Mouse (Mus musculus) liver, embryonic 16.5 days (tissue): ENCODE measurements around the gene Efna1. TPM values are rescaled to one million over a fixed set of nuclear protein-coding genes. Genes with fewer than 3 reads are reported as not detected.
A peak's percentile ranks its signal among the peaks of the same experiment; 100 is the strongest.

Source experiments
- ATAC-seq: fragments of 200-750 bp; cut with Nextera tagmentation; 2 replicates; pipeline ENCODE4 v1.8.0; 2017; ENCODE audit warnings: low read depth, mild to moderate bottlenecking, moderate number of reproducible peaks, moderate library complexity
- H3K27ac ChIP-seq: fragments of 300-500 bp; sonication (generic); 2 replicates; pipeline ENCODE4 v1.5.1; 2014; ENCODE audit warnings: mild to moderate bottlenecking, low read length
- H3K27me3 ChIP-seq: fragments of 300-500 bp; sonication (generic); 2 replicates; pipeline ENCODE4 v1.6.1; 2014; ENCODE audit warnings: low read depth, low read length, mixed read lengths; ENCODE audit not compliant: control insufficient read depth, insufficient read depth
- H3K36me3 ChIP-seq: fragments of 300-500 bp; sonication (generic); 2 replicates; pipeline ENCODE4 v1.6.1; 2014; ENCODE audit warnings: mild to moderate bottlenecking; ENCODE audit not compliant: control insufficient read depth, insufficient read depth
- H3K4me1 ChIP-seq: fragments of 300-500 bp; sonication (generic); 2 replicates; pipeline ENCODE4 v1.6.1; 2014; ENCODE audit warnings: low read depth, low read length, mixed read lengths; ENCODE audit not compliant: control insufficient read depth
- H3K4me2 ChIP-seq: fragments of 300-500 bp; sonication (generic); 2 replicates; pipeline ENCODE4 v1.6.1; 2014; ENCODE audit warnings: low read depth, low read length, mixed read lengths
- H3K4me3 ChIP-seq: fragments of 300-500 bp; sonication (generic); 2 replicates; pipeline ENCODE4 v1.5.1; 2014; ENCODE audit warnings: low read depth, mild to moderate bottlenecking, low read length
- H3K9ac ChIP-seq: fragments of 300-500 bp; sonication (generic); 2 replicates; pipeline ENCODE4 v1.6.1; 2014; ENCODE audit warnings: low read depth, low read length
- H3K9me3 ChIP-seq: fragments of 300-500 bp; sonication (generic); replicated peaks from 2 replicates; pipeline ENCODE4 v1.6.1; 2016; ENCODE audit warnings: low read length; ENCODE audit not compliant: control insufficient read depth
- WGBS: fragments of 180-500 bp; shearing (Covaris S2); extraction: QIAGEN DNeasy Blood & Tissue Kit; methylation state at CpG from one replicate; pipeline ENCODE4 v1.1.7; 2014; ENCODE audit not compliant: insufficient replicate concordance; 5-methylcytosine and 5-hydroxymethylcytosine counted together
- polyA plus RNA-seq: library from polyadenylated mRNA; unstranded; fragments of >200 nt; fragmentation: Nextera tagmentation; extraction: Ambion mirVana; gene quantifications from 2 replicates; pipeline ENCODE4 v1.2.1, GENCODE M21; 2015

Gene Efna1
- polyA plus RNA-seq, 1 experiment from 2014 or later, result 12.7 TPM

DNA sequence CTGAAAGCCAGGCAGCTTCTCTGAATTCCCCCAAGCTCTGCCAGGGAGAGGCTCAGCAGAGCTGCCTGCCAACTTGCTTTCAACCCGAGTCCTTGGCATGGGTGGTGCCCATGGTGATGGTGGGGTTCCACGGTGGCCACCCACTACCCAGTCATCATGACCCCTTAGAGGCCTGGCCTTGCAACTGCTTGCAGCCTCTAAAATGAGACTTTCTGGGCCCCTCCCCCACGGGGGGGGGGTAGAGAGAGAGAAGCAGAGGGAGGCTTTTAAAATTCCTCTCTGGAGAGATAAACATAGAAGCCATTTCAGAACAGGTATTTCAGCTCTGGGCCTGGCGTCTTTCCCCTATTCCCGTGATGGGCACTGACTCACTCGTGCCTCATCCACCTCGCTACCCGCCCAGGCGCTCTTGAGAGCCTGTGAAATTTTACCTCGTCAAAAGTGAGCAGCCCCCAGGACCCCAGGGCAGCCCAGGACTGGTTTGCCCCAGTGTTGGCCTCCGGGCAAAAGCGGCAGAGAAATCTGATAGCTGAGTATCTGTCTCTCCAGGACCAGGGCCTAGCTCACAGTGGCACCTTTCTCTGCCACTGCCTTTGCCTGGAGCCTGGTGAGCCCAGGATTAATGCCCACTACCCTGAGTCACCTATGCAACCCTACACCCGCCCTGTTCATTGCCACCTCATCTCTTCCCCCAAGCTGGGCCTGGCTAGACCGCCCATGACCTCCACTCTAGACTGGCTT is 3.5 kb downstream of the Efna1 start:
- Histone ChIP-seq H3K27ac (no peak overlapping the region; the same call in 1 of the 2 replicates), H3K27me3 (peaks cover 45% of the 10 kb centered on the region)

DNA sequence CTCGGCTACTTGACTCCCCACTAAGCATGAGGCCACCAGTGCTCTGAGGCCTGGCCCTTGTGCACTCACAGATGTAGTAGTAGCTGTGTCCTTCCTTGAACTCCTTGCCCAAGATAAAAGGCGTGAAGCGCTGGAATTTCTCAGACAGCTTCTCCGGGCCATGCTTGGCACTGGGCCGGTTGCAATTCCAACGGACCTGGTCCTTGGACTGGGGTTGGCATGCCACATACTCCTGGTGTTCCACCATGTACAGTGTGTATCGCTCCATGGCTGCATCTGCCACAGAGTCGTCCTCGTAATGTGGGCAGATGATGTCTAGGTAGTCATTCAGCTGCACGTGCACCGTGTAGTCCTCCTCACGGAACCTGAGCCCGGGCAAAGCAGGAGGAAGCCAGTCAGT is 4.9 kb downstream of the Efna1 start:
- Histone ChIP-seq H3K4me2 (no peak overlapping the region), H3K4me1 (no peaks in the 10 kb centered on the region; the same call in 1 of the 2 replicates), H3K27ac (no peak overlapping the region), H3K9me3 (no peaks in the 10 kb centered on the region), H3K9ac (no peak overlapping the region), H3K36me3 (no peaks in the 10 kb centered on the region), H3K4me3 (no peak overlapping the region), H3K27me3 (peaks cover 36% of the 10 kb centered on the region)
- no peak for ATAC-seq
- 80% methylated on average over 13 of the region's 13 CpGs for WGBS

More for the DNA sequence above, 3.5 kb downstream of the Efna1 start:
- 39% methylated on average over 14 of the region's 14 CpGs for WGBS
- Histone ChIP-seq H3K4me3 (peak overlapping the region; percentile 50), H3K4me2 (peak overlapping the region; percentile 61), H3K9ac (no peak overlapping the region; the same call in 1 of the 2 replicates), H3K4me1 (peaks cover 2% of the 10 kb centered on the region), H3K9me3 (no peaks in the 10 kb centered on the region), H3K36me3 (no peaks in the 10 kb centered on the region)
- no peak for ATAC-seq

DNA sequence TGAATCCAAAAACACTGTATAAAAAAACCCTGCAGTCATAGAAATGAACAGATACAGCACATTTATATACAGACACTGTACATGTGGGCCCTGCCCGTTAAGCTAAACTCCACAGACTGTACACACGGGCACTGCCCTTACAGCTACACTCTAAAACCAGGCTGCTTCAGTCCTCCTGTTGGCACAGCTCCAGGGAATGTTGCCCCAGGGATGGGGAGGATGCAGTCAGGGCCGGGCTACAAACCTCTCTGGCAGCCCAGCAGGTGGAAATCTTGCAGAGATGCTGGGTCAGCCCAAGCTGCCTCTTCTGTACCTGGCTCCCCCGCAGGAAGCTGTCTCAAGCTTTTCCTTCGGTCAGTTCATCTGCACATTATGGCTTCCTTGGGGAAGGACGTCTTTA is 9.2 kb downstream of the Efna1 start:
- Histone ChIP-seq H3K9ac (no peak overlapping the region), H3K4me3 (no peak overlapping the region), H3K27ac (no peak overlapping the region), H3K27me3 (no peaks in the 10 kb centered on the region), H3K4me2 (no peak overlapping the region), H3K4me1 (peaks cover 22% of the 10 kb centered on the region), H3K9me3 (no peaks in the 10 kb centered on the region), H3K36me3 (no peaks in the 10 kb centered on the region)
- 69% methylated on average over 6 of the region's 6 CpGs for WGBS
- no peak for ATAC-seq

DNA sequence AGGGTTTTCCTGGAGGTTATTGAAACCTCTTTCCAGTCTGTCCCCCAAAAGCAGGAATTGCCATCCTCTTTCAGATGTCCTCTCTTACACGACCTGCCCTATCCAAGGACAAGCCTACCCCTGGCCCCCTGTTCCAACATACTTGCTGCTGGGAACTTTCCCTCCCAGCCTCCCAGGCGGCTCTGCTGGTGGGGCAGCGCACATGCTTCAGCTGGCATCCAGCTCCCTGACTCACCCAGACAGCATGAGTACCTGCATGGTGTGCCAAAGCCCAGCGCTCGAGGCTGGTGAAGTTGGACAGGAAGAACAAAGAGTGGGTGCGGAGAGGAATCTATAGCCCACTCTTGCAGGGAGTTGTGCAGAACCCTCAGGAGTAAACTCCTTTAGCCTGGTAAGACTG is 10.1 kb downstream of the Efna1 start:
- no peaks in the 10 kb centered on the region for H3K36me3 ChIP-seq
- 65% methylated on average over 6 of the region's 6 CpGs for WGBS
- peak overlapping the region; percentile 70 for H3K4me3 ChIP-seq
- no peaks in the 10 kb centered on the region for H3K27me3 ChIP-seq
- no peak overlapping the region for H3K9ac ChIP-seq
- peaks cover 23% of the 10 kb centered on the region for H3K4me1 ChIP-seq
- no peaks in the 10 kb centered on the region for H3K9me3 ChIP-seq
- peak overlapping the region; percentile 81 for H3K4me2 ChIP-seq
- no peak overlapping the region; the same call in 1 of the 2 replicates for H3K27ac ChIP-seq
- ATAC-seq, result no peak

DNA sequence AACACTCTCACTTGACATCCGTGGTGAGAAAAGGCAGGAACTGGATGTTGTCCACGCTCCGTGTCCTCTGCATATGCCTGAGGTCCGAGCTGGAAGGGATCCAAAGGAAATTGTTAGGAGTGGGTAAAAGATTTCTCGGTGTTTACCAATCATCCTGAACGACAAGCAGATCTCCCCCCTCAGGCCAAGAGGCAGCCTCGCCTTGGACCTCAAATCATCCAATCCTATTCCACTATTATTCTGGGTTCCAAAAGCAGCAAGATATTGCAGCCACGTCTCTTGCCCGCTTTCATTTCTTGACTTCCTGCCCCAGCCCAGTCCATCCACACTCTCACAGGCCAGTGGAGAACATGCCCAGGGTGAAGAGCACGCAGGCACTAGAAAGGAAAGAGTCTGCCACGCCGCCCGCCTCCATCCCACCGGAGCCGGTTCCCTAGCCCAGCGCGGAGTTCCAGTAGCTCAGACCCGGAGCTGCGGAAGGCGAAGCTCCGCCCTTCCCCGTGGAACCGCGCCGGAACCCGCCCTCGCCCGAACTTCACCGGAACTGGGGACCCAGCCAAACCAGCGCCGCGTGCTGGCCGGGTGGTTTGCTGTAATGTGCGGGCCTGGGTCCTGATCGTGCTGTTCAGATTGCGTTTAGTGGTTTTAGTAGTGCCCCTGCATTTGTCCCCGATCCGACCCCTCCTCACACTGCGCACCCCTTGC is 10.7 kb downstream of the Efna1 start, which contains the start of gene Slc50a1:
Slc50a1 (minus strand) TSS at position 520 of the 705 bp plus-strand sequence.
- Histone ChIP-seq H3K27ac (peak within 1 kb of the TSS; percentile 51), H3K9me3 (no peaks in the 10 kb centered on the region), H3K9ac (peak within 1 kb of the TSS; percentile 68), H3K4me2 (peak within 1 kb of the TSS; percentile 81), H3K36me3 (no peaks in the 10 kb centered on the region), H3K4me3 (peak within 1 kb of the TSS; percentile 70), H3K27me3 (no peaks in the 10 kb centered on the region), H3K4me1 (peaks cover 23% of the 10 kb centered on the region)
- 1% methylated on average over 39 of the region's 39 CpGs for WGBS
- ATAC-seq, result peak; percentile 64

DNA sequence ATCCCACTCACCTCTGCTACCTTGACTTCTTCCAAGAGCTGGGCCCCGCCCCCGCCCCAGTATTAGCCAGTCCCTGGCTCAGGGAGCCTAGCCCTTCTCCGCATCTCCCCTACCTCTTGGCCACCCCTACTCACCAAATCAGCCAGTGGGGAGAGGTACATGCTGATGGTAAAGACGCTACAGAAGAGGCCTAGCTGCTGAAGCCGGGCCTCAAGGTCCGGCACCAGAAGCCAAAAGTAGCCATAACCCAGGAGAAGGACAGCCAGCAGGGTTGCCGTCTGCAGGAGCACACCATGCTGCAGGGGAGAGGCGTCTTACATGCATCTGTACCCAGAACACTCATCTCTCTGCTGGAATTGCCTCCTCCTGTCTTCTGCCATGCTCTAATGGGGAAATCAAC is 12.0 kb downstream of the Efna1 start:
- no peak overlapping the region for H3K9ac ChIP-seq
- 71% methylated on average over 8 of the region's 8 CpGs for WGBS
- H3K4me2 ChIP-seq, result no peak overlapping the region

DNA sequence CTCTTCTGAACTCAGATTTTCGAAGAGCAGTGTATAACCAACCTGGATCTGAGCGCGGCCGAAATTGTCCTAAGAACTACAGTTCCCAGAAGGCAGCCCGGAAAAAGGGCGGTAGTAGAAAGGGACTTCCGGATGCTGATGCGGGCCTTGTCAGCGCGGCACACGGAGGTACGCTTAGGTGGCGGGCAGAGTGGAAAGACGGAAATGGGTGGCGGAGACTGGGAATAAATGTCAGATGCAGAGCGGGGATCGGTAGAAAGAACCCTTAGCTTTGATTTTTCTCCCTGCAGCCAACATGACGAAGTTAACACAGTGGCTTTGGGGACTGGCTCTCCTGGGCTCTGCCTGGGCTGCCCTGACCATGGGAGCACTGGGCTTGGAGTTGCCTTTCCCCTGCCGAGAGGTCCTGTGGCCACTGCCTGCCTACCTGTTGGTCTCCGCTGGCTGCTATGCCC is 14.5 kb downstream of the Efna1 start:
- Histone ChIP-seq H3K4me3 (peak overlapping the region; percentile 80), H3K27ac (peak overlapping the region; percentile 60; the same call in 1 of the 2 replicates), H3K36me3 (no peaks in the 10 kb centered on the region), H3K4me1 (peaks cover 23% of the 10 kb centered on the region), H3K9me3 (no peaks in the 10 kb centered on the region), H3K9ac (peak overlapping the region; percentile 79), H3K27me3 (no peaks in the 10 kb centered on the region), H3K4me2 (peak overlapping the region; percentile 88)
- peak; percentile 81 for ATAC-seq
- WGBS, result under 1% methylated on average over 20 of the region's 20 CpGs

More for the DNA sequence above, 12.0 kb downstream of the Efna1 start:
- Histone ChIP-seq H3K27me3 (no peaks in the 10 kb centered on the region), H3K4me1 (peaks cover 23% of the 10 kb centered on the region), H3K4me3 (no peak overlapping the region), H3K27ac (no peak overlapping the region), H3K9me3 (no peaks in the 10 kb centered on the region), H3K36me3 (no peaks in the 10 kb centered on the region)
- no peak for ATAC-seq

DNA sequence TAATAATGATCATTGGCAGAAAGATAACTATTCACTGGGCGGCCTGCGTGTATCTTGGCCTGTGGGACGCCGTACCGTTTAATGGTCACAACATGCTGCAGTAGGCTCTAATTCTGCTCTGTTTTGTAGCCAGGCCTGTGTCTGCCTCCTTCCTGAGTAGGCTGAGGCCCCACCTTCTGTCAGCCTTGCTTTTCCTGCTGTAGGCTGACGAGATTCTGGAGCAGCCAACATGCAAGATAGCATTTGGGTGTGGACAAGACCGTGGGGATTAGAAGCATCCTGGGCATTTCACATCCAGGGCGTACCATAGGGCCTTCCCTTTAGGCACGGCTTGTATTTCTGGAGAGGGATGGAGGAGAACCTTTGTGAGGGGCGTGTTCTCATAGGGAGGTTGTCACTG is 18.5 kb downstream of the Efna1 start:
- Histone ChIP-seq H3K36me3 (no peaks in the 10 kb centered on the region), H3K4me2 (no peak overlapping the region), H3K4me1 (peaks cover 7% of the 10 kb centered on the region), H3K9ac (no peak overlapping the region), H3K27me3 (0 out of 2 replicates have a peak, but pooled peaks cover 2% of the 10 kb centered on the region), H3K27ac (no peak overlapping the region), H3K9me3 (no peaks in the 10 kb centered on the region), H3K4me3 (no peak overlapping the region)
- 42% methylated on average over 10 of the region's 10 CpGs for WGBS
- no peak for ATAC-seq

DNA sequence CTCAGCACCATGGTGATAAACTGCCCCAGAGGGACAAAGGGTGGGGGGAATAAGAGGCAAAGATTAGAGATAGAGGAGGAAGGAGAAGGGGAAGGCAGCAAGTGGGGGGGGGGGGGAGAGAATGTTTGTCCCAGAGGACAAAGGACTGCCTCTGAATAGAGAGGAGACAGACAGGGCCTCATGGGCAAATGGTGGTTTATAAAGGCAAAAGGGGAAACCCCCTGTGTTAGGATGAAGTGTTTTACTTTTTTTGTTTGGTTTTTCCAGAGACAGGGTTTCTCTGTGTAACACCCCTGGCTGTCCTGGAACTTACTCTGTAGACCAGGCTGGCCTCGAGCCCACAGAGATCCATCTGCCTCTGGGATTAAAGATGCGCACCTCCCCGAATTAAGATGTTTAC is 20.7 kb downstream of the Efna1 start:
- 55% methylated on average over 3 of the region's 3 CpGs for WGBS
- no peak for ATAC-seq
- Histone ChIP-seq H3K27ac (no peak overlapping the region), H3K27me3 (0 out of 2 replicates have a peak, but pooled peaks cover 2% of the 10 kb centered on the region), H3K4me1 (no peaks in the 10 kb centered on the region), H3K4me3 (no peak overlapping the region), H3K9ac (no peak overlapping the region), H3K9me3 (no peaks in the 10 kb centered on the region), H3K36me3 (no peaks in the 10 kb centered on the region), H3K4me2 (no peak overlapping the region)
